Mouse (Mus musculus): Measurements from ENCODE around the gene Il1rl2. TPM values are rescaled to one million over a fixed set of nuclear protein-coding genes. Genes with fewer than 3 reads are reported as not detected.
"Not testable (repeated sequence)": the region's sequence is repeated elsewhere in the genome, so short reads cannot be mapped to it uniquely, and the experiment has no call there.

Gene Il1rl2
- polyA plus RNA-seq, 1 experiment from 2014 or later: 1.1 TPM

DNA sequence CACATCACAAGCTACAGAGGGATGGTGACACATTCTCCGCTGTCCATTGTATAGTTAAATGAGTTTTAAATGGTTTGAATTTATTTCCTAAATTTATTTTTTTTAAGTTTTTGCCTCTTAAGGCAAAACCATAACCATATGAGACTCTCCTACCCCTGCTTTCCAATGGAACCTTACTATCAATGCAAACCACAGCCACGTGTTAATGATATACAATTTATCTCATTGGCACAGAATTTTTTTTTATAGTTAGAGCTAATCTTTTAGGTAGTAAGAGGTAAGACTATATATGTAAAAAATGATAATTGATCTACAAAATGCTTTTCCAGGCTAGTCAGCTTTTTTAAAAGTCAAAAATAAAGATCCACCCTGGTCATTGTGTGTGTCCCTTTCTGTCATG is 26.4 kb upstream of the Il1rl2 start:
- no peak for ATAC-seq (replicated peaks)
- no peaks in the 10 kb centered on the region for H3K36me3 ChIP-seq (replicated peaks)
- H3K4me3 ChIP-seq: no peak overlapping the region
- H3K4me1 ChIP-seq: no peaks in the 10 kb centered on the region
- no peak overlapping the region for H3K9ac ChIP-seq
- no peaks in the 10 kb centered on the region for H3K9me3 ChIP-seq
- no peak overlapping the region for H3K27ac ChIP-seq
- H3K27me3 ChIP-seq (replicated peaks): no peaks in the 10 kb centered on the region
- WGBS: 84% methylated on average over 2 of the region's 2 CpGs
- no peak overlapping the region for H3K4me2 ChIP-seq

DNA sequence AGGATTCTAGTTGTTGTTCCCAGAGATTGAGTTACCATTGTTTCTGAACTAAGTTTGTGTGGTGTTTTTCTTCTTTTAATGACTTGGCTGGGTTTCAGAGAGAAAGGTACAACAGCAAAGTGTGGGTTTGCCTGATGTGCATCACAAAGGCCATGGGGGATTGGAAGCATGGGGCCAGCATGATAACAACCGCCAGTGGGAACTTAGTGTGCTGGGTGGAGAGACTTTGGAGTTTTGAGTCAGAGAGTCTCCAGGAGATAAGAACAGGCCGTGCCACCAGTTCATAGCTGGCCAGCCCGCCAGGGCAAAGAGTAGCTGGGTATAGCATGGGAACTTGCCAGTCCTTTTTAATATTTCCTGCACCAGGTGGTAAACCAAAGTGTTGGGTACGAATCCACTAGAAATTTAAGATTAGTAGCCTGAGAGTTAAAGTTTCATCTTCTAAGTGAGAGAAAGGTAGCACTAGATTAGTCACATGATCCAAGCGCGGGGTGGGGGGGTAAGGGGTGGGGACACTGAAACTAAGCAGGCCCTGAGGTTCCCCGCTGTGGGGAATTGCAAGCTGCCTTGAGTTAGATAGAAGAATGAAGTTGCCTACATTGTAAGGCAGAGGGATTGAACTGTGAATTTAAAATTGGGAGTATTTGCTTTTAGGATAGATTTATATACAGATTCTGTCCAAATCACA is 21.1 kb upstream of the Il1rl2 start:
- H3K36me3 ChIP-seq (replicated peaks): no peaks in the 10 kb centered on the region
- H3K27me3 ChIP-seq (replicated peaks): no peaks in the 10 kb centered on the region
- no peak overlapping the region for H3K9ac ChIP-seq
- 61% methylated on average over 7 of the region's 7 CpGs for WGBS
- H3K9me3 ChIP-seq: no peaks in the 10 kb centered on the region
- H3K4me1 ChIP-seq: no peaks in the 10 kb centered on the region
- no peak overlapping the region for H3K4me3 ChIP-seq
- no peak for ATAC-seq (replicated peaks)
- no peak overlapping the region for H3K27ac ChIP-seq
- H3K4me2 ChIP-seq: no peak overlapping the region

DNA sequence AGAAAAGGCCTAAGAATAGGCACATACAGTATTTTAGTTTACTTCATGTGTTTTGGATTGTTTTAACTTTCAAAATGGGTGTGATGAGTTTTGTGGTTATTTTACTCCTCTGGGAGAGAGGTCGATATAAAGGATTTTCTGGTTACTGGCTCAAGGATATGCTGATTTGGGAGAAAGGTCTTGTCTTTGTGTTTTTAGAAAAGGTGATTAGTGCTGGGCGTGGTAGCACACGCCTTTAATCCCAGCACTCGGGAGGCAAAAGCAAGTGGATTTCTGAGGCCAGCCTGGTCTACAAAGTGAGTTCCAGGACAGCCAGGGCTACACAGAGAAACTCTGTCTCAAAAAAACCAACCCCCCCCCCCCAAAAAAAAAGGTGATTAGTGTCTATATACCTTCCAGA is 20.1 kb upstream of the Il1rl2 start:
- ATAC-seq (replicated peaks); H3K36me3 ChIP-seq (replicated peaks); H3K27me3 ChIP-seq (replicated peaks); H3K9me3 ChIP-seq; H3K9ac ChIP-seq; H3K4me3 ChIP-seq; H3K27ac ChIP-seq; H3K4me1 ChIP-seq; H3K4me2 ChIP-seq: not testable (repeated sequence)
- 46% methylated on average over 4 of the region's 4 CpGs for WGBS

DNA sequence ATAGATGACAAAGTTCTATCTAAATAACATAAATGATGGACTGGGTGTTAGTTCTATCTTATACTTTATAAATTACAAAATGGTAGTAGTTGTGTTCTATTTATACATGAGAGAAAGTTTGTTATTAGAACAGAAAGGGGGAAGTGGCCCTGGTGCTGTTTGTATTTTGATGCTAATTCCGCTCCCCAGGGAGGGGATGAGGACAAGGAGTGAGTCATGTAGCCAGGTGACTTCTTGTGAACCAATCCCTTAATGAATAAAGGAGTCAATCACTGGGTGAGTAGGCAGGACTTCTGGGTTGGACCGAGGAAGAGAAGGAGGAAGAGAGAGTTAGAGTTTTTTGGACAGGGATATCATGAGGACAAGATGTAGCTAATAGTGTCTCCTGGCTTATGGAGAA is 18.3 kb upstream of the Il1rl2 start:
- no peak overlapping the region for H3K4me2 ChIP-seq
- no peaks in the 10 kb centered on the region for H3K36me3 ChIP-seq (replicated peaks)
- H3K27ac ChIP-seq: no peak overlapping the region
- no peaks in the 10 kb centered on the region for H3K4me1 ChIP-seq
- H3K9me3 ChIP-seq: no peaks in the 10 kb centered on the region
- no peak overlapping the region for H3K4me3 ChIP-seq
- ATAC-seq (replicated peaks): no peak
- no peaks in the 10 kb centered on the region for H3K27me3 ChIP-seq (replicated peaks)
- H3K9ac ChIP-seq: no peak overlapping the region
- 76% methylated on average over 2 of the region's 2 CpGs for WGBS

DNA sequence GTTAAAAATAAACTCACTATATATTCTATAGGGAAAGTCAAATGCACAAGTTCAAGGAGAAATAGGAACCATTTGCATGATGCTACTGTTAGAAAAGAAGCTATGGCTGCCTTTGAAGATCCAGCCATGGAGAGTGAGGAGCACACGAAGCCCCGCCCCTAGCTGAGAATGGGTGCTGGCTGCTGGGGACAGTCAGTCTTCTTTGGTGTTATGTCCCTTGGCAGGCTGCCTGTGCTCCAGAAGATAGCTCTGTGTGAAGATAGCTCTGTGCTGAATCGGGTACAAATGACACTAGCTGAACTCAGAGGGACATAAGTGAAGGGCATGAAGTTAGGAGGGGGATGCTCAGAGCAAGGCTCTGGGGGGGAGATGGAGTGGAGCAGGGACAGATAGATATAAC is 13.3 kb upstream of the Il1rl2 start:
- Histone ChIP-seq H3K9ac (no peak overlapping the region), H3K9me3 (no peaks in the 10 kb centered on the region), H3K27me3 (replicated peaks) (no peaks in the 10 kb centered on the region), H3K36me3 (replicated peaks) (no peaks in the 10 kb centered on the region), H3K4me3 (no peak overlapping the region), H3K4me2 (no peak overlapping the region), H3K4me1 (no peaks in the 10 kb centered on the region), H3K27ac (no peak overlapping the region)
- 90% methylated on average over 3 of the region's 3 CpGs for WGBS
- ATAC-seq (replicated peaks): no peak

DNA sequence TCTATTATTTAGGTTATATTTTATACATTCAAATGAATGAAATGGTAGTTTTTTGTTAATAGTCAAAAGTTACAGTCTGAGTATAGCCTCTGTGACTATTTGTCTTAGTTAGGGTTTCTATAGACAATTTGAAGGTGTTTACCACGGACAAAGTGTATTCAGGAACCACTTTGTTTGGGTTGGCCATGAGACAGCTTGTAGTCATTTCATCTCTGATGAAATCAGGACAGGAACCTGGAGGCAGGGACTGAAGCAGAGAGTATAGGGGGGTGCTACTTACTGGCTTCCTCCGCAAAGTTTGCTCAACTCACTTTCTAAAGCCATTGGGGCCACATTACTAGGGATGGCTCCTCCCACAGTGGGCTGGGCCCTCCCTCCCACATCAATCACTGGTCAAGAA is 12.8 kb upstream of the Il1rl2 start:
- no peak for ATAC-seq (replicated peaks)
- Histone ChIP-seq H3K9ac (no peak overlapping the region), H3K36me3 (replicated peaks) (no peaks in the 10 kb centered on the region), H3K27me3 (replicated peaks) (no peaks in the 10 kb centered on the region), H3K4me1 (no peaks in the 10 kb centered on the region), H3K27ac (no peak overlapping the region), H3K4me3 (no peak overlapping the region), H3K9me3 (no peaks in the 10 kb centered on the region), H3K4me2 (no peak overlapping the region)
- 86% methylated on average over 2 of the region's 2 CpGs for WGBS

DNA sequence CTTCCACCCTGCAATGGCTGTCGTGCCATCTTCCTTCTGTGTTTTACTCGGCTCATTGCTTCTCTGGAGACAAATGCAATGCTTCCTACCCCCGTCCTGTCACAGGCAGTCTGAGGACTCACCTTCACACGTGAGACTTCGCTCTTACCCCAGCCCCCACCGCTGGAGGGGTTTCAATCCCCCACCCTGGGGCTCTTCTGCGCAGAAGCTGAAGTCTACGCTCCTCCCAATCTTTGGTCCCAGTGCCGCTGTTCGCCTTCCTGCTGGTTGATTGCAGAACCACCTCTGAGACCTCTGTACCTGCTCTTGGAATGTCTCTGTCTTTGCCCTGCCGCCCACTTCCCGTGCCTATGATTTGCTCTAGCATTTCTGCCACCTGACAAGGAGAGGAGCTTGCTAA is 10.4 kb upstream of the Il1rl2 start:
- 83% methylated on average over 12 of the region's 12 CpGs for WGBS

DNA sequence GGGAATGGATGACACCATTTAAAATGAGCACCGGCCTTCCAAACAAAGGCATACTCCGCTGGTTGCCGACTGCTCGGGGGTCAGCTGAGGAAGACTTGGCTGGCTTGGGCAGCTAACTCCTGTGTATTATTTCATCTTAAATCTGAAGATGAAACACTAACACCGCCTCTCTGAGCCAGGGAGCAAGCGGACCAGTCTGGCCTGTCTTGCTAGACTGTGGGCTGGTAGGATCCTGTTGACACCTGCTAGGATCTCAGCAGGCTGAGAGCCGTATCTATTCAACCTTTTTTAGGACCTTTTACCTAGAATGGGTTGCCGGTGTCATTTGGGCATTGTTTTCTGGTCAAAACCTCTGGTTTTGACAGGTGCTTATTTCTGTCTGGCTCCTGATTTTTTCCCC is 6.8 kb upstream of the Il1rl2 start:
- ATAC-seq (replicated peaks): no peak
- H3K27me3 ChIP-seq (replicated peaks): no peaks in the 10 kb centered on the region
- 92% methylated on average over 8 of the region's 8 CpGs for WGBS
- H3K27ac ChIP-seq: no peak overlapping the region
- no peak overlapping the region for H3K4me3 ChIP-seq
- H3K9me3 ChIP-seq: no peaks in the 10 kb centered on the region
- no peak overlapping the region for H3K4me2 ChIP-seq
- no peak overlapping the region for H3K9ac ChIP-seq
- H3K4me1 ChIP-seq: no peaks in the 10 kb centered on the region
- H3K36me3 ChIP-seq (replicated peaks): no peaks in the 10 kb centered on the region

More for the DNA sequence above, 10.4 kb upstream of the Il1rl2 start:
- H3K27ac ChIP-seq: no peak overlapping the region
- no peaks in the 10 kb centered on the region for H3K27me3 ChIP-seq (replicated peaks)
- H3K4me2 ChIP-seq: no peak overlapping the region
- no peaks in the 10 kb centered on the region for H3K4me1 ChIP-seq
- no peak overlapping the region for H3K4me3 ChIP-seq
- H3K9ac ChIP-seq: no peak overlapping the region
- ATAC-seq (replicated peaks): no peak
- H3K36me3 ChIP-seq (replicated peaks): no peaks in the 10 kb centered on the region
- no peaks in the 10 kb centered on the region for H3K9me3 ChIP-seq

DNA sequence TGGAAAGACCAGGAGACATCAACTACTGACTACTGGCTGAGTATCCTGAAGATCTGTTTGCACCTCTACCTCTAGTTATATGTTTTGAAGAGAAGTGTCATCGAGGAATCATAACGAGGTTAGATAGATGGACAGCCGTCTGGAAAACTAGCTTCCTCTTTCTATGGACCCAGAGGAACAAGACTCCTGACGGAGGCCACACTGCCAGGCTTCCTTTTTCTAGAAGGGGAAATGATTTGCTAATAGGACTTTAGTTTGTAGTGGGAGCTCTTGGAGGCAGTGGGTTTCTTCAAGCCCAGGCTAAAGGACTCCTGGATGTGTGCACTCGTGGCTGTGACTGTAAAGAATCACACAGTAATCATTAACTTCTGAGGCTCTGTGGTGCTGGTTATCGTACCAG is 2.6 kb upstream of the Il1rl2 start:
- Histone ChIP-seq H3K9ac (no peak overlapping the region), H3K9me3 (no peaks in the 10 kb centered on the region), H3K36me3 (replicated peaks) (no peaks in the 10 kb centered on the region), H3K4me2 (no peak overlapping the region), H3K27ac (no peak overlapping the region), H3K4me3 (no peak overlapping the region), H3K27me3 (replicated peaks) (peaks cover 25% of the 10 kb centered on the region; the same call in 1 of the 2 replicates), H3K4me1 (peaks cover 12% of the 10 kb centered on the region)
- ATAC-seq (replicated peaks): no peak
- 90% methylated on average over 6 of the region's 6 CpGs for WGBS

DNA sequence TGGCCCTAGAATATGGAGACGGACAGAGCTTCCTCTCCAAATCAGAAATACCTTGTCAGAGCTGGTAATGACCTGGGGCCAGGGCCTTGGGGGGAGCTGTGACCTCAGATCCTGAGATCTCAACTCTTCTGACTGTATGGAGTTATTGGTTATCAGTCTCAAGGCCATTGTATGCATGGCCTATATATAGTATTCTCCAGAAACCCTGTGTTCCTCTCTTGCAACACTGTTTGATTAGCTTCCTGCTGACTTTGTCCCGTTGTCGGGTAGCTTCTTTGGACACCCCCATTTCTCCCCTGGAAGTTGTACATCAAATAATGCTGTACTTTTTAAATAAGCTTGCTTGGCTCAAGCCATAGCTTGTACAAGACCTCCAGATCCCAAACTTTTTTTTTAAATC is 1.9 kb upstream of the Il1rl2 start:
- H3K36me3 ChIP-seq (replicated peaks): no peaks in the 10 kb centered on the region
- peaks cover 12% of the 10 kb centered on the region for H3K4me1 ChIP-seq
- H3K9me3 ChIP-seq: no peaks in the 10 kb centered on the region
- ATAC-seq (replicated peaks): no peak
- H3K27me3 ChIP-seq (replicated peaks): peaks cover 27% of the 10 kb centered on the region; the same call in 1 of the 2 replicates
- 88% methylated on average over 3 of the region's 3 CpGs for WGBS
- no peak overlapping the region for H3K4me2 ChIP-seq
- H3K9ac ChIP-seq: no peak overlapping the region
- no peak overlapping the region for H3K27ac ChIP-seq
- no peak overlapping the region for H3K4me3 ChIP-seq

DNA sequence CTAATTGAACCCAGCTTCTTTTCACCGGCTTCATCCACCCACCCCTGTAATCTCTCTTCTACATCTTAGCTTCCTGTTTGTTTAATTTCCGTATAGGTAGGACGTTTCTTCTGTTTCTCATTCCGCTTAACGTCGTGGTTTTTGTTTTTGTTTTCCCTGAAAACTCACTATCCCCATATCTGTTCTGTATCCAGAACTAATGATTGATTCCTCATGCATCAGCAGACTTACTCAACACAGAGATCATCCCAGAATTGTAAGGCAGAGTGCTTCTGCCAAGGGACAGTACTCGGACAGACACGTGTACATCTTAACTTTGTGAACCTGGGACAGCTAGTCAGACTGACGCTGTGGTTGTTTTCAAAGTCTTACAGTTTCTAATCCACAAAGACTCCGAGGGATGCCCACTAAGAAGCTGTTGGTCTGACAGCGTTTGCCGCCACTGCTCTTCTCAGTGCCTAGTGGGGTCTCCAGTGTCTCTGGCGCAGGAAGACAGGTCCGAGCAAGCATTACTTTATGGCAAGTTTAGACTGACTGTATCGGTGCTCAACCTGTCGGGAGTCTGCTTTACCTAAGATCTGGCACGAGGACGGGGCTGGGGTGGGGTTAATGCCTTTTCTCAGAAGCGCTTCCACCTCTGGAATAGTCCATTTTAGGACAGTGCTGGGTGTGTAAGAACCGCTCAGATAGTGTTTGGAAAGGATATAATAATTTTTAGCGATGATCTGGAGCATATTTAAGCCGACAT is 719 bp downstream of the Il1rl2 start:
- H3K9me3 ChIP-seq: no peaks in the 10 kb centered on the region
- peak overlapping the region; percentile 87 for H3K4me2 ChIP-seq
- H3K27ac ChIP-seq: no peak overlapping the region
- no peaks in the 10 kb centered on the region for H3K36me3 ChIP-seq (replicated peaks)
- H3K27me3 ChIP-seq (replicated peaks): peaks cover 27% of the 10 kb centered on the region; the same call in 1 of the 2 replicates
- ATAC-seq (replicated peaks): no peak
- H3K4me3 ChIP-seq: peak overlapping the region; percentile 37
- peaks cover 12% of the 10 kb centered on the region for H3K4me1 ChIP-seq
- H3K9ac ChIP-seq: peak overlapping the region; percentile 23; the same call in 1 of the 2 replicates
- WGBS: 6% methylated on average over 22 of the region's 22 CpGs

DNA sequence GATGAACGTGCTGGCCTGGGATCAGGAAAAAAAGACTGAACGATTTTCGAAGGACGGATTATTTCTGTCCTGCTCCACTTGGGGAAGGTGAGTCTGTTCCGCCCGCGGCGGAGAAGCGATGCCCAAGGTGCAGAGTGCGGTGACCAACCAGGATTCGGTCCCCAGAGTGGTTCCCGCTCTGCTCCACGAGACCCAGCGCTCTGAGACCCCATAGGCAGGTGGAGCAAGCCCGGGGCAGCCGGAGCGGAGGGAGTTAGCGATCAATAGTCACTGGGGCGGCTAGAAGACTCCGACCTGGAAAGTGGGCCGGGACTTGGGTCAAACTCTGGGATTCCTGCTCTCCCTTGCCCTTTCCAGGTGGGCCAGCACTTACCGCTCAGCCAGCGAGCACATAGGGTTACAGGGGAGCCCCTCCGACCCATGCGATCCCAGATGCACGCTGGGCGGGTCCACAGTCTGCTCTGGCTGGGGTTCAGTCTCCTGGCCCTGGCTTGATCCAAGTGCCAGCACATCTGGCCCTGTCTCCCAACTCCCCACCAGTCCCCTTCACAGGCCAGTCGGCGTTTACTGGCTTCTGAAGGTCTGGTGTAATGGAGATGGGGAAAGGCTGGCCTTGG is 1.4 kb downstream of the Il1rl2 start:
- peak overlapping the region; percentile 87 for H3K4me2 ChIP-seq
- peaks cover 27% of the 10 kb centered on the region; the same call in 1 of the 2 replicates for H3K27me3 ChIP-seq (replicated peaks)
- peaks cover 12% of the 10 kb centered on the region for H3K4me1 ChIP-seq
- H3K9me3 ChIP-seq: no peaks in the 10 kb centered on the region
- H3K4me3 ChIP-seq: peak overlapping the region; percentile 37
- no peaks in the 10 kb centered on the region for H3K36me3 ChIP-seq (replicated peaks)
- H3K27ac ChIP-seq: no peak overlapping the region
- ATAC-seq (replicated peaks): 0 out of 2 replicates have a peak, but pooled peaks have one; percentile 50
- H3K9ac ChIP-seq: peak overlapping the region; percentile 23
- WGBS: 2% methylated on average over 29 of the region's 29 CpGs

All from midbrain, embryonic 15.5 days (tissue).